Mouse (Mus musculus) cerebellum, postnatal 36 days (tissue): ENCODE results near the gene Anks3.
A peak's percentile ranks its signal among the peaks of the same experiment; 100 is the strongest.

Source experiments
- DNase-seq, 2 experiments: peaks; one replicate each; pipeline ENCODE4 v3.0.0; 2021 to 2022; ENCODE audit warnings: mixed read lengths in 2 of 2

Anks3 gene

DNA sequence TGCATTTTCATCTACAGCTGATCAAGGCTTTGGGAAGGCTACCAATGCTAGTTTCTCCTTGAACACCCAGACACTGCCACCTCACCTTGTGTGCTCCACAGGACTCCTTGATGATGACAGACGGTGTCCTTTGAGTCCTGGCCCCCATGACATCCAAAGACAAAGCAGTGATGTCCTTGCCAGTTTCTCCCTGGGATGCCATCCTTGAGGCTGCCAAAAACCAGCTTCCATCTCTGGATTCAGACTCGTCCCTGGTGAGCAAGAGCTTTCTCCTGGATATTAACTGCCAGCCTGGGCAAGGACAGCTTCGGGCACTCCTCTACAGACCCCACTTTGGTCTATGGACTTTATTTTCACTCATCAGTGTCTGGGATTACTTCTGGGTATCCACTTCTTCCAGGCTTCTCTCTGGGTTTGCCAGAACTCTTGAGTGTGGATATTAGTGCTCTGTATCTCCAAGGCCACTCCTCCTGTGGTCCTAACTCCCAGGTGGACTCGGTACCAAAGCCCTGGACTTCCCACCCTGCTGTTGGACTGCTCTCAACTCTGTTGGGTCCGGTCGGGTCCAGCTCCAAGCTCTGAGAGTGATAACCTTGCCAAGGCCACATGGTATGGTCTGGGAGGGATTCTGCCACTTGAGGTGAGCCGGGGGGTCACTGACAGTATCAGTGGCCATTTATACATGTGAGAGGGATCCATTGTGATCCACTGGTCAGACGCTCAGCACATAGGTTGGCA, 1.6 kb upstream of the Anks3 start:
- DNase-seq = peak in 1 of 2 experiments; percentile 46

GRCm38 (mm10) chr16:4964731-4965391, 856 bp upstream of the Anks3 start:
- no peak for DNase-seq

DNA sequence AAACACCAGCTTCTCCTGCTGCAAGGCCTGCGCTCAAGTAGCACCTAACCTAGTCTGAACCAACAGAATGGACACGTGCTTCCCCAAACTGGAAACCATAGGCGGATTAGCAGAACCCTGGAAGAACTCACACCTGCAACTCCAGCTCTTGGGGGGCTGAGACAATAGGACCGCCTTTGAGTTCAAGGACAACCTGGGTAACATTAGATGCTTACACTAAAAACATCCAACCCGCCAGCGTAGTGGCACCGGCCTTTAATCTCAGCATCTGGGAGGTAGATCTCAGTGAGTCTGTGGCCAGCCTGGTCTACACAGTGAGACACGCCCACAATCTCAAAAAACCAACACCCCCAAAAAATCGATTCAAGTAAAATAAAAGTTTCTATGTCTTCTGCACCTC, 659 bp downstream of the Anks3 start:
- no peak for DNase-seq

DNA sequence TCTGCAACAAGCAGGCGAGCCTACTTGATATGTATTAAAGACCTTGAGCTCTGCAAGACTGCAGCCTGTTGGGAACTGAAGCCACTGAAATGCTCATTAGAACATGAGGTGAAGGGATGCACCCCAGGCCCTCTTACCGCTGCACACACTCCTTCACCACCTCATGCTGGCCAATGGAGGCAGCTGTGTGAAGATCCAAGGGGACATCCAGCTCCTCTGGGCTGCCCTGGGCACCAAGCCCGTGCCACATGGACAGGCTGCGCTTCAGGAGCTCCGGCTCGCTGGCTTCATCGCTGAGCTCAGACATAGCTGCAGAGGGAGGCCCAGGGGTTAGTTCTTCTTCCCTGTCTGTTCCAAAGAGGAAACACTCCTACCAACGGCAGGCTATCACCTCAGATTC, 3.7 kb downstream of the Anks3 start:
- no peak for DNase-seq

DNA sequence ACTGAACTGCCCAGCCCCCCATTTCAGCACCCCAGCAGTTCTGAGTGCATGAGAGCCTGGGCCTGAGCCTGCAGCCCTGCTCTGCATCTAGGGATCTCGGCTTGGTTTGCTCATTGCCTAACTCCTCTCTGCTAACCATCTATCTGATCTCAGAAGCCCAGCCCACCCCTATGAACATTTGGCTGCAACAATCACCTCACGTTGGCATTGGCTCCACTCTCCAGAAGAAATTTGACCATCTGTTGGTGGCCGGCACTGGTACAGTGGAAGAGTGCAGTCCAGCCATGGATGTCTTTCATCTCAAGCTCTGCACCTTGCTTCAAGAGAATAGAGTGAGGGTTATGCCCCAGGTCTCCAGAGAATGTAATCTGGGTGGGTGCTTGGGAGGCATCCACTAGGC, 6.6 kb downstream of the Anks3 start:
- DNase-seq = peak; percentile 61

- no peak for DNase-seq
These were observed 7.4 kb downstream of the Anks3 start for GRCm38 (mm10) chr16:4956609-4957008.

DNA sequence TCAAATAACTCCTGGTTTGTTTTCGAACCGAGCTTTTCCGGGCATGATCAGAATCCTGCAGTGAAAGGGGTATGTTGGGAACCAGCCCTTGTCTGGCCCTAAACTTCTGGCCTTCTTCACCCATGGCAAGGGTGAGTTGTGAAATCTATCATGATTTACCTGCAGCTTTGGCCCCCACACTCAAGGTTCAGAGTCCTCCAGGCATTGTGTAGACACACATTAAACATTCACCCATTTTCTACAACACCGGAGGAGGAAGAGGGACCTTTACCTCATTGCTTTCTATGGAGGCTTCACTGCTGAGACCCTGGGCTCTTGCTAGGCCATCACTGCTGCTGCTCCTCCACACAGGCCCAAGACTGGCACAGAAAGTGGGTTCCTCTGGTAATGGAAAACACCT, 16.6 kb downstream of the Anks3 start:
- DNase-seq = no peak

GRCm38 (mm10) chr16:4946155-4946554, 17.9 kb downstream of the Anks3 start:
- DNase-seq = no peak

GRCm38 (mm10) chr16:4945415-4945814, 18.6 kb downstream of the Anks3 start:
- no peak for DNase-seq

GRCm38 (mm10) chr16:4943431-4943830, 20.6 kb downstream of the Anks3 start:
- no peak for DNase-seq

- no peak for DNase-seq
These were observed 21.1 kb downstream of the Anks3 start for GRCm38 (mm10) chr16:4942868-4943267.

DNA sequence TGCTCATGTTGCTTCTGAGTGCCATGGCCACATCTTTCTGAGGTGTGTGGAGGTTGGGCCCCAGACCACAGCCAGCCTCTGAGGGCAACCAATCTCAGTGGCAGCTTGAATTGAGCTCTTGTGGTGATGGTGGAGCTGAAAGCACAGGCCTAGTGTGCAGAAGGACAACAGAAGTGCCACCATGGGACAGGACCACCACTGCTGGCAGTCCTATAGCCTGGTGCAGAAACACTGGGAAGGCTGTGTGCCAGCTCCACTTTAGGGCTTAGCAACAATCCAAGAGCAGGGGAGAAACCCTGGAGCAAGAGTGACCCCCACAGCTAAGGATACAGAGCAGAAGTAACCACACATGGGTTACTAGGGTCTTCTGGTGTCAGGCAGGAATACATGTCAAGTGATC, 23.0 kb downstream of the Anks3 start:
- DNase-seq = no peak

DNA sequence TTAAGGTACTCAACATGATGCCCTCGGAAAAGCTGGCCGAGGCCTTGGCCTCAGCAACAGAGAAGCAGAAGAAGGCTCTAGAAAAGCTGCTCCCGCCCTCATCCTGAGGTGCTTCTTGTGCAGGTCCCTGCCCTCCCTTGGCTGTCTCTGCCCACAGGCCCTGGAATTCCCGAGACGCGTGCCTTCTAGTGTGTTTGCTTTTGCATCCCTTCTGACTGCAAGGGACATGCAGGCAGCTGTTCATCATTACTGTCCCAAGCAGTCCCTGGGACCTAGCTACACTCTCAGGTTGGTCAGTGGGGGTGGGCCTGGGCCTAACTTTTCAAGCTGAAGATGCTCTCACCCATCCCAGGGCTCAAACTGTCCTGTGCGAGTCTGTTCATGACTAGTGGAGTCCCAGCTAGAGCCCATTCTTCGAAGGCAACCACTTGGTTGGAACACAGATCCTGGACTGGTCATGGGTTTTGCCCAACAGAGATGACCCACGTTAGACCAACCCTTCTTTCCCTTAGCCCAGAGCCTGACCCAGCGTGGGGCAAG, 23.6 kb downstream of the Anks3 start:
- DNase-seq = no peak

DNA sequence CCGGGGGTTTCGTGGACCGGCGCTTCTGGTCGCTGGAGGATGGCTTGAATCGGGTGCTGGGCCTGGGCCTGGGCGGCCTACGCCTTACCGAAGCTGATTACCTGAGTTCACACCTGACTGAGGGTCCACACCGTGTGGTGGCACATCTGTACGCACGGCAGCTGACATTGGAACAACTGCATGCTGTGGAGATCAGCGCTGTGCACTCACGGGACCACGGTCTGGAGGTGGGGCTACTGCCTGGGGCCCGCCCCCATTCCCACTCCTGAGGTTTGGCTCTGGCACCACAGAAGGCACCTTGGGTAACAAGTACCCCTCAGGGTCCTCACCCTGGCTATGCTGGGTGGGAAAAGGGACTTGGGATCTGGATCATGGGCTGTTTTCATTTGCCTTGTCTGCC, 24.6 kb downstream of the Anks3 start:
- peak in 1 of 2 experiments; percentile 38 for DNase-seq

DNA sequence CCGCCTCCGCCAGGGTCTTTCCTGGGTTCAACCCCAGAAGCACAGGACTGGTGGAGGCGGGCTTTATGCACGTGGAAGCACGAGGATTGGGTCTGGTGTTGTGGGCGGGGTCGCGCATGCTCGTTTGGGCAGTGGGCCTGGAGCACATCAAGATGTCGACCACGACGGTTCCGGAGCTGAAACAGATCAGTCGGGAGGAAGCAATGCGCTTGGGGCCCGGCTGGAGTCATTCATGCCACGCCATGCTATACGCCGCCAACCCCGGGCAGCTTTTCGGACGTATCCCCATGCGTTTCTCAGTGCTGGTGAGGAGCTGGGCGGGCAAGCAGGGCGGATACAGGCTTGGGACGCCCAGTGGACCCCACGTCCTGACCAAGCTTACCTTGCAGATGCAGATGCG, 25.0 kb downstream of the Anks3 start:
- peak; percentile 94 for DNase-seq

DNA sequence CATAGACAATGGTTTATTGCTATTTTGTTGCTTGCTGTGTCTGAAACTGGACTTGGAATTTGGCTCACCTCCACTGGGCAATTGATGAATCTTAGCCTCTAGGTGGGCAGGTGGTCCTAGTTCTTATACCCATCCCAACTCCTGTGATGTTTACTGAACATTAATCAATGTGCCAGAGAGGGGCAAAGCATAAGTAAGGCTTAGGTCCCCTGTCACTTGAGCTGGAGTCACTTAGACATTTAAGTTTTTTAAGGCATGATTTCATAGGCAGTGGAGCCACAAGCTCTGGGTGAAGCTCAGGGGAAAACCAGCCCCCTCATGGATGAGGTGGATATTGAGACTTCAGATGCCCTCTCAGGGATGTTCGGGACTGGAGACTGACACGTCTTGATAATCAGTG, 25.5 kb downstream of the Anks3 start, which contains the start of gene Nudt16l1:
Nudt16l1 (plus strand) TSS at position 301 of the 400 bp plus-strand sequence.
- no peak for DNase-seq

DNA sequence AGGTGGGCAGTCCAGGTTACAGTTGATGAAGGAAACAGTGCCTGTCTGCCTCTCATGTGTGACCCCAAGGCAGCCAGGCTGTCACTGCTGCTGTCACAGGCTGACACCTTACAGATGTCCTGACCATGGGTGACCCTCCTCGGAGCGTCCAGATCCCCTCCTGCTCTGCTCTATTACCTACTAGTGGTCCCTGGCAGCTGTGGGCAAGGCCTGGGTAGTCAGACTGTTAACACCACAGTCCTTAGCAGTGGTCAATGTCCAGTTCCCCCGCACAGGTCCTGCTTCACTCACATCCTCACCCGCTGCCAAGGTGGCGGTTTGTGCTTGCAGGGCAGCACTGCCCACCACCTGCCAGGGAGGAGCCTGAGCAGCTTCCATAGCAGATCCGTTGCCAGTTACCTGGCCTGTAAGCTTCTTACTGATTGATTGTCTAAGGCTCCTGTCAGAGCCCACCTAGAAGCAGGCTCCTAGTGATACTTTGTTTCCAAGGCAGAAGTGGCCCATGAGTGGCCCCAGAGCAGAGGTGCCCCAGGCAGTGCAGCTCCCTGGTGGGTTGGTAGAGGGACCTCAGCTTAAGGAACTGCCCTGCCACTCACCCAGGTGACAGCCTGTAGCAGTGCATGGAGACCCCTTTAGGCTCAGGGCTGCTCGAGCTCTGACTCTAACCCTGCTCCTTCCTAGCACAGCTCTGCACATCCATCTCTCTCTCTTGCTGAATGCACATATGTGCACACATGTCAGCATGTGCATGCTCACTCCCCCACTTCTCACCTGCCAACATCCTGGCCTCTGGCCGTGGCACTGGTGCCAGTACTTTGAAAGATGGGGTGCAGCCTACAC, 26.4 kb downstream of the Anks3 start:
- DNase-seq = no peak

GRCm38 (mm10) chr16:4935931-4936703, 27.9 kb downstream of the Anks3 start:
- no peak for DNase-seq

GRCm38 (mm10) chr16:4935430-4935829, 28.6 kb downstream of the Anks3 start:
- DNase-seq = no peak

DNA sequence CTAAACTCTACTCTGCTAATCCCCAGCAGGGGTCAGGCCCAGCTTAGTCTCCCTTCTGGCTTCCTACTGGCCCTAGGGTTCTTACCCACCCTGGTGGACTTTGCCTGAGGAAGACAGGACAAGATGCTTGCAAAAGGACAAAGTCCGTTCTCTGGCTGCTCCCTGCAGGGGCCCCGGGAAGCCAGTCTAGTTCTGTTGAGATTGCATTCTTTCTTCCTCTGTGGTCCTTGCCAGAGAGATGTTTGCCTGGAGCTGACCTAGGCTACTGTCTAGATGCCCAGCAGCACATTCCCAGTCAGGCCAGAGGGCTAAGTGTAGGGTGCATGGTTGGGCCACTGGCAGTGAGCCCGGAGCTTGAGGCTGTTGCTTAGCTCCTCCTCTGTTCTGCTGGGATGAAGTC, 31.6 kb downstream of the Anks3 start:
- DNase-seq = no peak

- no peak for DNase-seq
These were observed 35.5 kb downstream of the Anks3 start for GRCm38 (mm10) chr16:4928474-4928873.

- DNase-seq = no peak
These were observed 36.0 kb downstream of the Anks3 start for GRCm38 (mm10) chr16:4927967-4928366.
